Mouse (Mus musculus): ENCODE measurements around the gene BC048562.

The BC048562 gene

DNA sequence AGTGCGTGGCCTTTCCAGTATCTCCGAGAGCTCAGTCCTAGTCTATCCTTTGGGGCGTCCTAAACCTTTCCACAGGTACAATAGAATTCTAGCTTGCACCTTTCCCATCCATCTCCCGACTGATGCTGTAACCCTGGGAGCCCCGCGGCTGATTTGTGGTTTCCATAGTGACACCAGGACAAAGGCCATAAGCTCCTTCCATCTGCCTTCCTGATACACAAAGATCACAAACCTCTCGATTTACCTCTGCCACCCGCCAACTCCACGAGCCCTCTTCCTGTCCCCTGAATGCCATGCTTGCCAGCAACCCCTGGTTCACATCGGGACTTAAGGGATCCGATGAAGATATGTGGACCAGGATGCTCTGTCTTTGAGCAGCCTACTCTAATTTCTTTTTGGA, 43.0 kb downstream of the BC048562 start:
- peak; percentile 63 for DNase-seq (ENCODE audit: extremely low spot score, low spot score)

DNA sequence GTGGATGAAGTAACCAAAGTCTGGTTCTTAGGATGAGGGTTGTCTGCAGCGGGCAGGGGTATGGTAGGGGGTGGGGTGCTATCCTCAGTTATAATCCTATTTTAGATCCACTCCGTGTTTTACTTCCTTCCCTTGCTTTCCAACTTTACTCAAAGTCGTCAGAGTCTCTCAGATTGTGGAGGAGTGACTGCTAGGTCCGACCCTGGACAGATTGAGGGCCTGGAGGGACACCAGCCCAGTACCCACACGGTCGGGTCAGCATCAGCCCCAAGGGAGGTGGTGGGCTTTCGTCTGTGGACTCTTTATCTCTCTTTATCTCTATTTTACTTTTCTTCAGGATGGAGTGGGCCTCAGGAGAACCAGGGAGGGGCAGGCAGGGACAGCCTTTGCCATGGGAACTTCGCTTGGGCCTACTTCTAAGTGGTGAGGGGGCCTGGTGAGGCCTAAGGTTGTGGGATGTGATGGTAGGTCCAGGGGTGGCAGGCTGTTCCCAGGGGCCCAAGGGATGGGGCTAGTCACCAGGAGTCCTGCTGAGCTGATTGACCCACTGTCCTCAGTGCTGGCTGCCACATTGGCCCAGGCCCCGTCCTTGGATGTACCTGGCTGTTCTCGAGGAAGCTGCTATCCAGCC, 43.6 kb downstream of the BC048562 start, which contains the start of gene Lamb2:
Gene Lamb2, plus strand, starts transcription at position 16 of the 631 bp plus-strand sequence.
- peak; percentile 55 for DNase-seq (ENCODE audit: extremely low spot score, low spot score)

DNA sequence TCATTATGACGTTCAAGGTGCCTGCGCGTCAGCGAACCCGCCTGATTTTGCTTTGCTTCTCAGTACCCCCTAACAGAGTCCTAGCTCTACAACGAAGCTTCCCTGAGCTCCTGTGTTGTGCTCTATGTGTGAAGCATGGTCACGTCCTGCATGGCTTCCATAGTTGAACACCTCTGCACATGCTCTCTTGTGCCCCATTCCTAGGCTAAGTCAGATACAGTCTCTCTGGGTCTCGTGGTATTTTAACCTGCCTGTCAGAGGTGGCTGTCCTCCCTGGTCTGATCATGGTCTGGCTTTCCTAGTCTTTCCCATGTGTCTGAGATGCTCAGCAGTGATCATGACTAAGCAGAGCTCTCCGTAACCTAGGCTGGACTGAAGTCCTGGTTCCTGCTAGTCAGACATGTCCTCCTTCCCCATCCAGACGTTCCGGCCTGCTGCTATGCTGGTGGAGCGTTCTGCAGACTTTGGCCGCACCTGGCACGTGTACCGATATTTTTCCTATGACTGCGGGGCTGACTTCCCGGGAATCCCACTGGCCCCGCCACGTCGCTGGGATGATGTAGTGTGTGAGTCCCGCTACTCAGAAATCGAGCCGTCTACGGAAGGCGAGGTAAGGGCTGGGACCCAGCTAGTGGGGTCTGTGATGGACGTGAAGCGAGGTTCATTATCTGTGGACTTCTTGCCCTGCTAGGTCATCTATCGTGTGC, 44.7 kb downstream of the BC048562 start:
- DNase-seq (ENCODE audit: extremely low spot score, low spot score), result no peak

DNA sequence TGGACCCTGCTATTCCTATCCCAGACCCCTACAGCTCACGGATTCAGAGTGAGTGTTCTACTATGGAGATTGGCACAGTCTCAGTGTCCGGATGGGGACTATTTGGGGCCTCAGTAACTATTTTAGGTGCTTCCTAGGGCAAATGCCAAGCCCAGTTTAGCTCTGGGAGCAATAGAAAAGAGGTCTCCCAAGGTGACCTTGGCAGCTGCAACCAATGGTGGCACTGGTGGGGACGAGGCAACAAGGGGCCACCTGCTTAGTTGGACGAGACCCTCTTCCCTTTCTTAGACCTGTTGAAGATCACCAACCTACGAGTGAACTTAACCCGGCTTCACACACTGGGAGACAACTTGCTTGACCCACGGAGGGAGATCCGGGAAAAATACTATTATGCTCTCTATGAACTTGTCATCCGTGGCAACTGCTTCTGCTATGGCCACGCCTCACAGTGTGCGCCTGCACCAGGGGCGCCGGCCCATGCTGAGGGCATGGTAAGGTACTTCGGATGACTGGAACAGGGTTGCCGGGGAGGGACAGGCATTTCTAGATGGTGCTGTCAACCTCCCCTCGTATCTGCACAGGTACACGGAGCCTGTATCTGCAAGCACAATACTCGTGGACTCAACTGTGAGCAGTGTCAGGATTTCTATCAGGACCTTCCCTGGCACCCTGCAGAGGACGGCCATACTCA, 45.4 kb downstream of the BC048562 start:
- DNase-seq (ENCODE audit: extremely low spot score, low spot score), result no peak

DNA sequence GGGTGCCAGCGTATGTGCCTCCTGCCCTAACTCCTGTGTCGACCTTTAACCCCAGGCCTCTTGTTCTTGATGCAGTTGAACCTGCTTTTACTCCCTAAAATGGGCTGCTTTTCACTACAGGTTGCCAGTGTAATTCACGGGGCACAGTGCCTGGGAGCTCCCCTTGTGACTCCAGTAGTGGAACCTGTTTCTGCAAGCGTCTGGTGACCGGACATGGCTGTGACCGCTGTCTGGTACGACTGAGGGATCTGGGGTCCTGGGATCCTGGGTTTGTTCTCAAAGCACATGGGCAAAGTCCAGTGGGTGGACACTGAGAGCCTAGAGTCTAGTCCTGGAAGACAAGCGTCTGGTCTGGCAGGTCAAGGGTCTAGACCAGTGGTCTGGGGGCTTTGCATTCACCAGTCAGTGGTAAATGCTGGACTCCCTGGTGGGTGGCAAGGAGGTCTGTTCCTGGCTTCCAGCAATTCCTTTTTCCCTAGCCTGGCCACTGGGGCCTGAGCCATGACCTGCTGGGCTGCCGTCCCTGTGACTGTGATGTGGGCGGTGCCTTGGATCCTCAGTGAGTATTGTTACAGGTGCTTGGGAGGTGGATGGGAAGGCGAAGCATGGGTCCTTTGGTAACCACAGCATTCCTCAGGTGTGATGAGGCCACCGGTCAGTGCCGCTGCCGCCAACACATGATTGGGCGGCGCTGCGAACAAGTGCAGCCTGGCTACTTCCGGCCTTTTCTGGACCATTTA, 46.9 kb downstream of the BC048562 start:
- no peak for DNase-seq (ENCODE audit: extremely low spot score, low spot score)

DNA sequence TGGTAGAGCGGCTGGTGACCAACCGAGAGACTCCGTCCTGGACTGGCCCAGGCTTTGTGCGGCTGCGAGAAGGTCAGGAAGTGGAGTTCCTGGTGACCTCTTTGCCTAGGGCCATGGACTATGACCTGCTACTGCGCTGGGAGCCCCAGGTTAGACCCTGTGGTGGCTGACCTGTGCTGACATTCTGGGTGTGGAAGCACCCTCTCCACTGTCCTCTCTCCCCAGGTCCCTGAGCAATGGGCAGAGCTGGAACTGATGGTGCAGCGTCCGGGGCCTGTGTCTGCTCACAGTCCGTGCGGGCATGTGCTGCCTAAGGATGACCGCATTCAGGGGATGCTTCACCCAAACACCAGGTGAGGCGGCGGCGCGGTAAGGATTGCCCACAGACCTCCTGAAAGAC, 47.7 kb downstream of the BC048562 start:
- no peak for DNase-seq (ENCODE audit: extremely low spot score, low spot score)

DNA sequence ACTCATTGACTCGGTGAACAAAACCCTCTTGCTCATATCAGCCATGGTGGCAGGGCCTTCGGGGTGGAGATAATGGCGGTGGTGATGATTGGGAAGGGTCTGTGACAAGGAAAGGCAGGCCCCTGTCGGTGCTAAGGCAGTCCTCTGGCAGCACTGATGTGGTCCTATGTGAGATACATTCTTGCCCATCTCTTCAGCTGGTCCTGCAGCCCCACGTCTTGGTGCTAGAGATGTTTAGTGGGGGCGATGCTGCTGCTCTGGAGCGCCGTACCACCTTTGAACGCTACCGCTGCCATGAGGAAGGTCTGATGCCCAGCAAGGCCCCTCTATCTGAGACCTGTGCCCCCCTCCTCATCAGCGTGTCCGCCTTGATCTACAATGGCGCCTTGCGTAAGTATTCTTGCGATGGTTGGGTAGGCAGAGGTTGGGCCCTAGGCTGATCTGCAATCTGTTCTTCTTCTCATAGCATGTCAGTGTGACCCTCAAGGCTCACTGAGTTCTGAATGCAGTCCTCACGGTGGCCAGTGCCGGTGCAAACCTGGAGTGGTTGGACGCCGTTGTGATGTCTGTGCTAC, 49.1 kb downstream of the BC048562 start:
- DNase-seq (ENCODE audit: extremely low spot score, low spot score), result no peak

DNA sequence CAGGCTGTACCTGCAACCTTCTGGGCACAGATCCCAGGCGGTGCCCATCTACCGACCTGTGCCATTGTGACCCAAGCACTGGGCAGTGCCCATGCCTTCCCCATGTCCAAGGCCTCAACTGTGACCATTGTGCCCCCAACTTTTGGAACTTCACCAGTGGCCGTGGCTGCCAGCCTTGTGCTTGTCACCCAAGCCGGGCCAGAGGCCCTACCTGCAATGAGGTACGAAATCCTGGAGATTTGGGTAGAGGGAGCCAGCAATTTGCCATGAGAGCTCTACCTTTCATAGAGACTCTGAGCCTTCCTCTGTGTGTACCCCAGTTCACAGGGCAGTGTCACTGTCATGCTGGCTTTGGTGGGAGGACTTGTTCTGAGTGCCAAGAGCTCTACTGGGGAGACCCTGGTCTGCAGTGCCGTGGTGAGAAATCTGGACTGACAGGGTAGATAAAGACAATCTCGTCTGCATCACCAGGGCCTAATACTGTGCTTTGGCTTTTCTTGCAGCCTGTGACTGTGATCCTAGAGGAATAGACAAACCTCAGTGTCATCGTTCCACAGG, 50.8 kb downstream of the BC048562 start:
- no peak for DNase-seq (ENCODE audit: extremely low spot score, low spot score)

DNA sequence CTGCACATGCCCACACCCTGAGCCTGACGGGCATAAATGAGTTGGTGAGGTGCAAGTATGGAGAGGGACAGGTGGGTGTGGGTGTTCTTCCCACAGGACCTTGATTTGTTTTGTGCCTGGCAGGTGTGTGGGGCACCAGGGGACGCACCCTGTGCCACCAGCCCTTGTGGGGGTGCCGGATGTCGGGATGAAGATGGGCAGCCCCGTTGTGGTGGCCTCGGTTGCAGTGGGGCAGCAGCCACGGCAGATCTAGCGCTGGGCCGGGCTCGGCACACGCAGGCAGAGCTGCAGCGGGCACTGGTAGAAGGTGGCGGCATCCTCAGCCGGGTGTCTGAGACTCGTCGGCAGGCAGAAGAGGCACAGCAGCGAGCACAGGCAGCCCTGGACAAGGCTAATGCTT, 52.1 kb downstream of the BC048562 start:
- DNase-seq (ENCODE audit: extremely low spot score, low spot score), result no peak

DNA sequence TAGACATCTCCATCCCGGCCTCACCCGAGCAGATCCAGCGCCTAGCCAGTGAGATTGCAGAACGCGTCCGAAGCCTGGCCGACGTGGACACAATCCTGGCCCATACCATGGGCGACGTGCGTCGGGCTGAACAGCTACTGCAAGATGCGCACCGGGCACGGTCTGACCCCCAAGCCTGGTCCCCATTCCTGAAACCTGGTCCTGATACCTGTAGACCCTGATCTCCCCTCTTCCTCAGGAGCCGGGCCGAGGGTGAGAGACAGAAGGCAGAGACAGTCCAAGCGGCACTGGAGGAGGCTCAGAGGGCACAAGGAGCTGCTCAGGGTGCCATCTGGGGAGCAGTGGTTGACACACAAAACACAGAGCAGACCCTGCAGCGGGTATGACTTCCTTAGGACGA, 52.9 kb downstream of the BC048562 start:
- no peak for DNase-seq (ENCODE audit: extremely low spot score, low spot score)

DNA sequence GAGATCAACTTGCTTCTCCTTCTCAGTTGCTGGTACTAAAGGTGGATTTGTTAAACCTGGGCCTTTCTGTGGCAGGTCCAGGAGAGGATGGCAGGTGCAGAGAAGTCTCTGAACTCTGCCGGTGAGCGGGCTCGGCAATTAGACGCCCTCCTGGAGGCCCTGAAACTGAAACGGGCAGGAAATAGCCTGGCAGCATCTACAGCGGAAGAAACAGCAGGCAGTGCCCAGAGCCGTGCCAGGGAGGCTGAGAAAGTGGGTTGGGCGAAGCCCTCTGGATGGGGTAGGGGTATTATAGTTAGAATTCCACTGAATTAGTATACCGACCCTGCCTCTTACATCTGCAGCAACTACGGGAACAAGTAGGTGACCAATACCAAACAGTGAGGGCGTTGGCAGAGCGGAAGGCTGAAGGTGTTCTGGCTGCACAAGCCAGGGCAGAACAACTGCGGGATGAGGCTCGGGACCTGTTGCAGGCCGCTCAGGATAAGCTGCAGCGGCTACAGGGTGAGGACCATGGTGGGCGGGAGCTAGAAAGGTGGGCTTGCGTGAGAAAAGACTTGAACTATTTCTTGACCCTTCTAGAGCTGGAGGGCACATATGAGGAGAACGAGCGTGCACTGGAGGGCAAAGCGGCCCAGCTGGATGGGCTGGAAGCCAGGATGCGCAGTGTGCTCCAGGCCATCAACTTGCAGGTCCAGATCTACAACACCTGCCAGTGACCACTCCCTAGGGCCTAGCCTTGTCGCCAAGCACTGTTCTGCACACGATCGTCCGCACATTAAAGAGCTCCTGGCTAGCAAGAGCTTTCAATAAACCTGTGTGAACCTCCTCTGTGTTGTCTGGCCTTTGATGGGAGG, 53.6 kb downstream of the BC048562 start:
- no peak for DNase-seq (ENCODE audit: extremely low spot score, low spot score)

DNA sequence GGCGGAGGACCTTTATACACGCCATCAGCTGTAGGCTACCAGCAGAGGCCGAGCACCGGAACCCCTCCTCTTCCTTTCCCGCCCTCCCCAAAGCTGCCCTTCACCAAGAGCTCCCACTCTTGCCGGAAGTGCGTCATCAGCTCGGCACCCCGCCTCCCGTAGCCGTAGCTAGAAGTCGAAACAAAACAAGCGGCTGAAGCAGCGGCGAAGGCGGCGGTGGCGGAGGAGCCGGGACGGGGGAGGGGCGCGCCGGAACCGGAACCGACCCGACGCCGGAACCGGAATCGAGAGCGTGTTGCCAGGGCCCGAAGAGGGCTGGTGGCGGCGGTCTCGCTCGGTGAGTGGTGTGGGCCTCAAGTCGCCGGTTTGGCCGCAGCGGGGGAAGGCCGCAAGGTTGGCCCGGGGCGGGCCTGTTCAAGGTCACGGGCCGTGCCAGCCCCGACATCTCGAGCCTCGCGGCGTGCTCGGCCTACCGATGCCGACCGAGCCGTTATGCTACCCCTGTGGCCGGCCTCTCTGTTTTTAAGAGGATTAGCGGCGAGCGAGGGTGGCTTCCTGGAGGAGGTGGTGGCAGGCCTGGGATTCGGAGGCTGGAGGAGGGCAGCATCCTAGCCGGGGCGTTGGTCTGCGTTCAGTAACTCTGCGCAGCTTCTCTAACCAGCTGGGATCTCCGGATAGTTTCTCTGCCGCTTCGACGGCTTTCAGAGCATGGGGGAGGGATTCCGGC, 54.4 kb downstream of the BC048562 start, which contains the start of gene Usp19:
Gene Usp19, plus strand, starts transcription at position 44 of the 727 bp plus-strand sequence.
- DNase-seq (ENCODE audit: extremely low spot score, low spot score), result peak; percentile 95

DNA sequence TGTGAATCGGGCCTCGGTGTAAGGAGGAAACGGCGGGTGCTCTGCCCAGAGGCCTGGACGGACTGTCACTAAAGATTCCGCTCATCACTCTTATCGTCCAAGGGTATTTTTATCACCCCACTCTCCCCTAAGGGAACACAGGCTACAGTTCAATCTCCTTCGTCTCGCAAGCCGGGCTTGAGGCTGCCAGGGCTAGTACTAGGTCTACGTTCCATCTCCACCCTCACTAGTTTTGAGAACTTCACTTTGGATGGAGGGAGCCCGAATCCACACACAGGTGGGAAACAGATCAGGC, 55.0 kb downstream of the BC048562 start:
- no peak for DNase-seq (ENCODE audit: extremely low spot score, low spot score)

DNA sequence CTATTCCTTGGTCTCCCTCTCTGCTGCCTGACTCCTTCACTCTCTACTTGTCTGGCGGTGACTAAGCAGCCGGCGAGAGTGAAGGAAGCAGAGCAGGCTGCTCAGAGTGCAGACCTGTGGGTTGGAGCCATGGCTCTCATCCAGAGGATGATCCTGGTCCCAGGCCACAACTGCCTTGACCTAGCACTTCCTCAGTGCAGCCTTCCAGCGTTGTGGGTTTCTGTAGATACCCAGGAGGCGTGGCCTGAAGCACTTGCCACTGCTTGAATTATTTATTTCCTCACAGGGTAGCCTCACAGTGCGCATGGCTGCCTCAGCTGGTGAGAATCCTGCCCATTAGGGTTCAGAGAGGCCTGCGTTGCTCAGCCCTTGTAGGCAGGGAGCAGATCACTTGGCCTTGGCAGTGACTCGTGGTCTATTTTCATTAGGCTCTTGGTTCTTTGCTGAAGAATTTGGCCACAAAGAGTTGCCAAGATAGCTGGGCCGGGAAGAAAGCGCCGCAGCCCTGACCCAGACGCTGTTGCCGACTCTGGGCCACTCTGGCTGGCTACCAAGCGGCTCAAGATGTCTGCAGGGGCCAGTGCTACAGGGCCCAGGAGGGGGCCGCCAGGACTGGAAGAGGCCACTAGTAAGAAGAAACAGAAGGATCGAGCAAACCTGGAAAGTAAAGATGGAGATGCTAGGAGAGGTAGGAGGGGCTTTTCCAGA, 55.9 kb downstream of the BC048562 start:
- DNase-seq (ENCODE audit: extremely low spot score, low spot score), result no peak

DNA sequence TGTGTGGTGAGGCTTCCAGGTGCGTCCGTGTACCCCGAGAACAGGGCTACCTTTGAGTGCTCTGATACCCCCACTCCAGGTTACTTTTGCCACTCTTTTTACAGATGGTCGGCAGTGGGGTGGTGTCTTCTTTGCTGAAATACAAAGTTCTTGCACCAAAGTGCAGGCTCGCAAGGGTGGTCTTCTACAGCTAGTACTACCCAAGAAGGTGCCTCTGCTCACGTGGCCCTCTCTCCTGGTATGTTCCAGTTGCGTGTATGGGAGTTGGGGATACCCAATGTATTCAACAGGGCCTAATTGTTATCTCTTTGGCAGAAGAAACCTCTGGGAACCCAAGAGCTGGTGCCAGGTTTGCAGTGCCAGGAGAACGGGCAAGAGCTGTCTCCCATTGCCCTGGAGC, 57.0 kb downstream of the BC048562 start:
- DNase-seq (ENCODE audit: extremely low spot score, low spot score), result no peak

DNA sequence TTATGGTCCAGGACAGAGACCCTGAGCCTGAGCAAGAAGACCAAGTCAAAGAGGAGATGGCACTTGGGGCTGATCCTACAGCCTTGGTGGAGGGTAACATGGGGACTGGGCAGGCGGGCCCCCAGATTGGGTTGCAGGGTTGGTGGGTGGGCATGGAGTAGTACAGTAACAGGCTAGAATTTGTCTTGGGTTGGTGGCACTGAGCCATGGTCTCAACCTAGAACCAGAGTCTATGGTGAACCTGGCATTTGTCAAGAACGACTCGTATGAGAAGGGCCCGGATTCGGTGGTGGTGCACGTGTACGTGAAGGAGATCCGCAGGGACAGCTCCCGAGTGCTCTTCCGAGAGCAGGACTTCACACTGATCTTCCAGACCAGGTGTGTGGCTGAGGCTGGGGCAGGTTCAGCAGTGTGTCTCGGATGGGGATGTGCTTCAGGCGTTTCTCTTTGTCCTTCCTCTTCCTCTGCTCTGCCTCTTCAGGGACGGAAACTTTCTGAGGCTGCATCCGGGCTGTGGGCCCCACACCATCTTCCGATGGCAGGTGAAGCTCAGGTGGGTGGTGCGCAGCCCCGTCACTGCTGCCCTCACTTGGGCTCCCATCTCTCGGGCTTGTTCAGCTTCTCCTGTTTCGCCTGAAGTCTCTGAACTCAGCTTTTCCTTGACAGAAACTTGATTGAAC, 58.0 kb downstream of the BC048562 start:
- DNase-seq (ENCODE audit: extremely low spot score, low spot score), result no peak

DNA sequence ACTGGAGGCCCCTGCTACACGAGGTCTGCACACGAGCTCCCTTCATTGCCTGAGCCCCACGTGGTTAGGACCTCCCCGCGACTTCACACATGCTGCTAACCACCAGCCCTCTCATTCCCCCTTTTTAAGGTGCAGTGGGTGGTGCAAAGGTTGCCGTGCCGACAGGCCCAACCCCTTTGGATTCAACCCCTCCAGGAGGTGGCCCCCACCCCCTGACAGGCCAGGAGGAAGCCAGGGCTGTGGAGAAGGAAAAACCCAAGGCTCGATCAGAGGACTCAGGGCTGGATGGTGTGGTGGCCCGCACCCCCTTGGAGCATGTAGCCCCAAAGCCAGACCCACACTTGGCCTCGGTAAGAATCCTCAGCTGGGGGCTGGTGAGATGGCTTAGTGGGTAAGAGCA, 58.6 kb downstream of the BC048562 start:
- DNase-seq (ENCODE audit: extremely low spot score, low spot score), result no peak
